Mouse (Mus musculus) brain, embryonic 18.5 days (tissue): Measurements from ENCODE around the gene Recql5.

Experiments used
- DNase-seq: peaks from one replicate; pipeline ENCODE4 v3.0.0-alpha.2; 2012; ENCODE audit warnings: low read depth, low spot score

Gene Recql5

DNA sequence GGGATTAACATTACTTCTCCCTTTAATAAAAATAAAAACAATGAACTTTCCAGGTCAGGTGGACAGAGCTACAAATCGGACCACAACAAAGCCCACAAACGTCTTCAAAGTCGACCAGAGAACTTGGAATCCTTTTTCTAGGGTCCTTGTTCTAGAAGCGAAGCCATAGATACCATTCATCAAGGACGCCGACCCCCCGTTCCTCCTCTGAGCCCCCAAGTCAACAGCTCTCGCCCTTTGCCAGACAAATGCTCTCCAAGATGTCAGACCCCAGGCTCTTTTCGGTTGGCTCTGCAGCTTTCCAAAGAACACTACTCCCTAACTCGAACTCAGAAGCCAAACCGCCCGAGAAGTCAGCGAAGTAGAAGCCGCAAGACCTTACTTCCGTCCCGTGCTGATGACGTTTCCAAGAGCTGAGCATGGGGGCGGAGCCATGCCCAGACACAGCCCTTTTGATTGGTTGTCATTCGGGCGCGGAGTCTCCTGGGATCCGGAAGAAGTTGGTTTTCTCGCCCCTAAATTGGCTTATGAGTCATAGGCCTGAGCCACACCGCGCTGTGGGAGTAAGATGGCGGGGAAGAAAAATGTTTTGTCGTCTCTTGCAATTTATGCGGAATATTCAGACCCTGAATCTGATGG is at the start of gene Recql5, which contains the start of gene Sap30bp:
Gene Recql5, minus strand, starts transcription at position 370 of the 639 bp plus-strand sequence.
Gene Sap30bp, plus strand, starts transcription at position 175 of the 639 bp plus-strand sequence.
- DNase-seq: peak; percentile 97

GRCm38 (mm10) chr11:115982472-115982871 is 49.2 kb upstream of the Recql5 start:
- no peak for DNase-seq

GRCm38 (mm10) chr11:115975544-115975943 is 42.3 kb upstream of the Recql5 start:
- DNase-seq: no peak

- DNase-seq: no peak
These were observed 41.8 kb upstream of the Recql5 start for GRCm38 (mm10) chr11:115975083-115975420.

DNA sequence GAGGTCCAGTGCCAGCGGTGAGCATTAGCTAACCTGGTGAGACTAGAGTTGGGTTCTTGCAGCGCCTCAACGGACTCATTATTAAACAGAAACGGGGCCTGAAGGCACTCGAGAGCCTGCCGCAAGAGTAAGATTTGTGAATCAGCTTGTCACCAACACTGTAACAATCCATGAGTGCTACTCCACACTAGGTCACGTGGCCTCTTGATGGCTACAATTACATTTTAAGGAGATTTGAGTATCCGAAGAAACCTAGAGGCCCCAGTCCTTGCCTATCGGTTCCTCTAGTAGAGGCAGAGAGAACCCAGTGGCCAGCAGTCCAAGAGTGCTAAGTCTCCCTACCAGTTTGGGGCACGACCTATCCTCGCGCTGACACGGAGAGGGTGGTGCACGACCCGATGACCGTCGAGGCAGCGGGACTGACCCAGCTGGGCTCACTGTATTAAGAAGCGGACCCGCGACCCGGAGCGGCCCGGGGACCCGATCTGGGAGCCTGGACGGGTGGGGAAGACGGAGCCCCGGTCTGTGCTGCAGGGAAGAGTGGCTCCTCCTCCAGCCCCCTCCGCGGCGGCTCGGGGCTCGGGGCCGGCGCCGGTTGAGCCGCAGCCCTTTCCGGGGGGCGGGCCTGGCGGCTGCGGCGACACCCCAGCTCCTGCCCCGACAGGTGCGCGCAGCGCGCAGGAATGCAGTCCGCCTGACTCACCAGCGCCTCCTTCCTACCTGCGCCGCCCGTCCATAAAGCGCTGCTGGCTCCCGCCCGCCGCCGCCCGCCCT is 41.2 kb upstream of the Recql5 start, which contains the start of gene Itgb4:
Gene Itgb4, plus strand, starts transcription at position 401 of the 774 bp plus-strand sequence.
- no peak for DNase-seq

GRCm38 (mm10) chr11:115971016-115971415 is 37.7 kb upstream of the Recql5 start:
- DNase-seq: no peak

DNA sequence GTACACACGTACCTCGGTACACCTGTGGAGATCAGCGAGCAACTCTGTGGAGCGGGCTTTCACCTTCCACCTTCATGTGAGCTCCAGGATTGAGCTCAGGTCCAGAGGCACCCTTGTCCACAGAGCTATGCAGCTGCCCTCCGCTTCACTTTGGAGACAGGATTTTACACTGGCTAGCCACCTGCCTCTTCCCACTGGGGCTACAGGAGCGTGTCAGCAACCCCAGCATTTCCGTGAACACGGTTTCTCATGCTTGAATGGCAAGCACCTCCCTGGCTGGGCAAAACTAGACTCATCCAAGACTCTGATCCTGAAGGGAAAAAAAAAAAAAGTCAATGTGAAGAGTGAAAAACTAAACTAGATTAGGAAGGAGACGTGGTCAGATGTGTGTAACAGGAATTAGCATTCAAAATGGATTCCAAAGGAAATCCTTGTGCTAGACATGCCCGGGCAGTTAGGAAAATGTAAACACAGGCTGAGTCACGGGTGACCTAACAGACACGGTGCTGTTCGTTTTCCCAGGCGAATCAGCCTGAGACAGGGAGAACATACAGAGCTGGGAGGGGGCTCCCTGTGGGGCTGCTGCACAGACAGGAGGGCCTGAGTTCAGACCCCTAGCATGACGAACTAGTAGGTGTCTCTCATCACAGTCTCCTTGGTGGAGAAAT is 36.9 kb upstream of the Recql5 start:
- no peak for DNase-seq

- no peak for DNase-seq
These were observed 35.6 kb upstream of the Recql5 start for GRCm38 (mm10) chr11:115968731-115969405.

DNA sequence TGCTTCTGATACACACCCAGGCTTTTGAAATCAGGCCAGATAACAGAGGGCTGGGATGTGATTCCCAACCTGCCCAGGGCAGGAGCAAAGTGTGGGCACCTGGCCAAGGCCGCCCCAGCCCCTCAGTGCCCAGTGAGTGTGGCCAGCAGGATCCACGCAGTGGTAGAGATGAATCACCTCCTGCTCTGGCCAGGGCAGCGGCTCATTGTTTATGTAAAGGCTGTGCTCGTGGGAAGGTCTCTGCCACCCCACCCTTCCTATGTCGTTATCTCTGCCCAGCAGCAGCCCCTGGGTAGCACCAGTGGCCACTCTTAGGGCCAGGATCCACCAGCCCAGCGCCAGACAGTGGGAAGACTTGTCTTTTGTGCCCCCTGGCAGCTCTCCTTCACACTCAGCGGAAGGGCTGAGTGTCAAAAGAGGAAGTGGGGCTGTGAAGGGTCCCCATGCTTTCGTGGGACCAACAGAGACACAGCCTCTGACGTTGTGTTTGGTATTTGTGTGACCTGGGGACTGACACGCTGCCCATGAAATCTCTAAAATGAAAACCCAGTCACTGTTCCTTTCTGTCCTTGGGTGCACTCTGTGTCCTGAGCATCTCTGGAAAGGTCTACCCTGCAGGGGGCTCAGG is 31.8 kb upstream of the Recql5 start:
- DNase-seq: no peak

DNA sequence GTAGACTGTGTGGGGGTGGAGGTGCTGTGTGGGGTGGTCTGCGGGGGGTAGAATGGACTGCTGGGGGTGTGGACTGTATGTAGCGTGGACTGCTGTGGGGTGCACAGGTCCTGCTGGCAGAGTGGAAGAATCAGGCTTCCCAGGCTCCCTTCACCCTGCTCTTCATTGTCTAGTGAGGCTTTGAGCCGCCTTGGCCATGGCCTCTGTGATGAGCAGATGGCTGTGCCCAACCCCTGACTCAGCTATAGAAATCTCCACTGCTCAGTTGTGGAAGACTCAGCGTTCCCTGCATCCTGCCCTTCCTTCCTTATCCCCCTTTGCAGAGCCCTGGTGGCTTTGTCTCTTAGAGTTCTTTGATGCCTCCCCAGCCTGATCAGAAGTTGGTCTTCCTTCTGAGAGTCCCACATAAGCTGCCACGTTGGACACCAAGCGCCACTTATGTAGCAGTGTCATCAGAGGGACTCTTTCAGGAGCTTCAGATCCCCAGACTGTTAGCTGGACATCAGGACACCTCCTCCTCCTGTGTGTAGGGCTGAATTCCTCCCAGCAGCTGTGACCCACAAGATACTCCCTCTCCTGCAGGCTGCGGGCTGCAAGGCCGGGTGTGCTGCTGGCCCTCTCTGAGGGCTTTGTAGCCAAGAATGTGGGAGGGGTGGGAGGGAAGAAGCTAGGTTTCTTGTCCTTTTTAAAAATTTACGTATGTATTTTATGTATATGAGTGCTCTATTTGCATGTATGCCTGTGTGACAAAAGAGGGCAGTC is 29.6 kb upstream of the Recql5 start:
- no peak for DNase-seq

- DNase-seq: no peak
These were observed 25.7 kb upstream of the Recql5 start for GRCm38 (mm10) chr11:115959018-115959417.

DNA sequence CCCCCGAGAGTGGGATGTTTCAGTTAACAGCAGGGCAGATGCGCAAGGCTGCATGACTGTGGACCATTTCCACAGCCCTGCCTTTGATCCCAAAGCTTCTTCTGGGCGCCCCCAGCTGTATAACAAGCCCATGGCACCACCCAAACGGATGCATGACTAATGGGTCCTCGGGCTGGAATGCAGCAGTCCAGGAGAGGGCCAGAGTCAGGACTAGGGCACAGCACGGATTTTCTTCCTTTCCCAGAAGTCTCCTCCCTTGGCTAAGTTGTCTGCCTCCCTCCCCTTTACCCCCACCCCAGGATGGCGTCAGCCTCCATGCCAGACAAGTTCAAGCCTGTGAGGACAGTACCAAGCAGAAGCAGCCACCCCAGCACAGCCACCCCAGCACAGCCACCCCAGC is 24.7 kb upstream of the Recql5 start:
- no peak for DNase-seq

DNA sequence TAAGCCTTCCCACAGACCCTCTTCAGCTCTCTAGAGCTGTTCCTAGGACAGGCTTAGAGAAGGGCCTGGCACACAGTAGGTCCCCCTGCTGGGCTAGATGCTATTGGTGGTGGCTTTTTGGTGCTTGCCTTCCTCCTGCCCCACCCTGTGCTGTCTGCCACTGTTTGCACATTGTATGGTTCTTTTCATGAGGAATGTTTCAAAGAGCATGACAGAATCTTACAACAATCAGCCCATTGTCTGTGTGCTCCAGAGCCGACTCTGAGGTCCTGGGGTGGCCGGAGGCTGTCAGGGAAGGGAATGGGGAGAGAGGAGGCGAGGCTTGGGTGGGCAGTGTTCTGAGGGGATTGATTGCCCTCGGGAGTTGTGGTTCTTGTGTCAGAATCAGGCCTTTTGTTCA is 23.2 kb upstream of the Recql5 start:
- no peak for DNase-seq

DNA sequence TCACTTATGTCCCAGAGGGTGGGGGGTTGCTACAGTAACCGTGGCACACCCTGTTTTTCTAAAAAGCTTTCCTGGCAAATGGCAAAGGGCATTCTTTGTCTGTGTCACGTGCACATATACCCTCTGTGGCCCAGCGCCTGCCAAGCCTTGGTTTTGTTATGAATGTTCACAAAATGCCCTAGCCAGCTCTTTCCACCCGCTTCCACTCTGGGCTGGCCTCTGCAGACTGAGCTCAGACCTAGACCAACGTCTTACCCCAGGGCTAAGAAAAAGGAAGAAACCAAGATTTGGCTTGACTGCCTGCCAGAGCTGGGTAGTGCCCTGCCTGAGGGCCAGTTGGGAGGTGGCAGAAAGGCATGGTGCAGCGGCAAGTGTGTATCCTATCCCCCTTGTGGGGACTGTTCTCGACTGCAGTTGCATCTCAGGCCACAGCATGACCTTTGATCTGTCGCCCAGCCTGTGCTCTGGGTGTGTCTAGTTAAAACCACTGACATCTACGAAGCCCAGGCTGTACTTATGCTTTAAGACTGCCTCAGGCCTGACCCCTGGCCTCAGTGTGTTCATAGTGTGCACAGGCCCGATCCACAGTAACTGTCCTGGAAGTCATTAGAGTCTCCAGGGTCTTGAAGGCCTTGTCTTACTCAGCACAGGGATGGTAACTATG is 22.1 kb upstream of the Recql5 start:
- no peak for DNase-seq

GRCm38 (mm10) chr11:115954712-115955111 is 21.4 kb upstream of the Recql5 start:
- DNase-seq: no peak

DNA sequence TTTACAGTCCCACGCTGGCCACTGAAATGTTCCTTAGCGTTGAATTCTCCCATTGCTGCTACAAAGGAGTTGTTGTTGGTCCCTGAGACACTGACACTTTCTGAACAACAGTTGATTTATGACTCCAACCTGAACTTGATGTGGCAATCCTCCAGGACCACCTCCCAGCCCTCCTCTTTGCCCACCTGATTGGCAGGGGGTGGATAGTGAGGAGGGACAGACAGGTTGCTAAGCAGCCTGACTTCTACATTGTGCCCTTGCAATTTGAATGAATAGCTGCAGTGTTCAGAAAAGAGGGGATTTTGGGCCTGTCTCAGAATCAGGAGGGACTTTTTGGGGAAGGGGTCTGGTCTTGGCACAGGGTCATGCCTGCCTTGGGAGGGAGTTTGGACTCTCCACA is 17.4 kb upstream of the Recql5 start:
- no peak for DNase-seq

DNA sequence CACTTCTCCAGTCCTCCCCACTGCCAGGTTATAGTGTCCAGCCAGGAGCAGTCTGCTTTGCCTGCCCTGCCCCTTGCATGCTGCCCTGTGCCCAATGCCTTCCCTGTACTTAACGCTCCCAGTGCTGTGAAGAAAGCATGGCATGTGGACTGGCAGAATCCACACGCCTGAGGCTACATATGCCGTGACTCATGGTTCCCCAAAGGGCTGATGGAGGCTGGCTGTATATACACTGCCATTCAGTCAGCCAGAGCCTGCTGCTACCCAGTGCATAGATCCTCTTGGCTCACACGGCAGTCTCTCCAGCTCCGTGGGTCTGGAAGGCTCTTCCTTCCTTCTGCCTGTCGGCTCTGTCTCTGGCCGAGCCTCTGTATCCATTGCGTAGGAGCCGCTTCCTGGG is 15.0 kb upstream of the Recql5 start:
- DNase-seq: no peak

DNA sequence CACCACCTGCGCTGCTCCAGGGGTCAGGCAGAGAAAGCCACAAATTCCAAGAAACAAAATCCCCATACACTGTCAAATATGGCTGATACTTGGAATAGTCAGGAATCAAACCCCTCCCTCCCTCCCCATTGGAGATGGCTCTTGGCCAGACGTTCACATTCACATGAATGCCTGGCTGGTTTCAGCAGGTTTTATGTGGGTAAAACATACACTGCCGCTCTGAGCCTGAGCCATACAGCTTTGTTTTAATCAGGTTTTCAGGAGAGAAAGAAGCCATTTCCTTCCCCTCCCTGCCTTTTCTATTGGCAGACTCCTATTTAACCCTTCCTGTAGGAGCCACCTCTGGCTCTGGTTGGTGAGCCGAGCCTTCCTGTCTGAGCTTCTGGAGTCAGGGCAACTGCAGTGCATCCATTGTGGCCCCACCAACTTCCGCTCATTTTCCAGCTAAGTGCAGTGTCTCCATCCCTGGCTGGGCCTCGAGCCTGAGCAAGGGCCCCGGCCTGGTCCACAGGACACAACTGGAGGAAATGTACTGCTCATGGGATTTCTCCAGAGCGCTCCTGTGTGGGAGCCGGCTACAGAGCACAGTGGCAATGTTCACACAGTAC is 13.0 kb upstream of the Recql5 start:
- no peak for DNase-seq

- DNase-seq: no peak
These were observed 12.0 kb upstream of the Recql5 start for GRCm38 (mm10) chr11:115945247-115945646.

DNA sequence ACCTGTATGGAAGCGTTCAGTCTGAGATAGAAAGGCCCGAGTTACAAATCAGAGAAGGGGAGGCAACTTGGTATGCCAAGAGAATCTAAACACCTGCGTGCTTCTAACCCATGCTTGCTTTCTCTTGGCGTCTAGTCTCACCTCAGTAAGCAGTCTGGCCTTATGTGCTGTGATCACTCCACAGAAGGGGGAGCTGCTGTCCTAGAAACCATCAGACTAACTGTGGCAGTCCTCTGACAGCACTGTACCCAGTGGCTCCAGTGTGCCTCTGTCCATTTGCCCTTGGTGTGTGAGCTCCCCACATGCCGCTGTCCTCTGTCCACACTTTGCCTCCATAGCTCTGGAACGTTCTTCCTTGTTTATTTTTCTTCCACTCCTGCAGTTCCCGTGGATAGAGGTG is 8.7 kb upstream of the Recql5 start:
- DNase-seq: no peak
